Mouse (Mus musculus) myocyte (in vitro differentiated cells): ENCODE measurements around the gene Gm17482. TPM values are rescaled to one million over a fixed set of nuclear protein-coding genes. Genes with fewer than 3 reads are reported as not detected.

Experiments
- H3K27me3 ChIP-seq: one replicate; pipeline ENCODE4 v1.6.1; 2011; ENCODE audit not compliant: control insufficient read depth, insufficient read depth, insufficient read length
- H3K36me3 ChIP-seq: one replicate; pipeline ENCODE4 v1.6.1; 2011; ENCODE audit not compliant: control insufficient read depth, insufficient read depth
- H3K4me2 ChIP-seq: one replicate; pipeline ENCODE4 v1.6.1; 2011; ENCODE audit warnings: low read depth, control low read depth
- H3K4me3 ChIP-seq: one replicate; pipeline ENCODE4 v1.5.1; 2011; ENCODE audit warnings: mild to moderate bottlenecking, control low read depth, moderate library complexity
- H3K79me2 ChIP-seq: one replicate; pipeline ENCODE4 v1.6.1; 2011; ENCODE audit not compliant: control insufficient read depth, insufficient read depth
- H3ac ChIP-seq: one replicate; pipeline ENCODE4 v1.6.1; 2011; ENCODE audit not compliant: control insufficient read depth, insufficient read length
- CEBPB ChIP-seq: IDR thresholded peaks from 2 replicates; pipeline ENCODE4 v1.6.1; 2011; ENCODE audit warnings: mild to moderate bottlenecking, moderate library complexity; ENCODE audit not compliant: poor library complexity, insufficient read depth, severe bottlenecking
- E2F4 ChIP-seq: IDR thresholded peaks from one replicate; pipeline ENCODE4 v1.6.1; 2011; ENCODE audit warnings: mild to moderate bottlenecking, control low read depth, moderate library complexity; ENCODE audit not compliant: insufficient read depth
- MAX ChIP-seq: IDR thresholded peaks from one replicate; pipeline ENCODE4 v1.6.1; 2011; ENCODE audit warnings: low read depth, mild to moderate bottlenecking, control low read depth
- MYOD1 ChIP-seq, 3 experiments: IDR thresholded peaks; one replicate each; pipeline ENCODE4 v1.6.1; 2011; ENCODE audit warnings: control low read depth in 2 of 3, low read depth in 2 of 3, mild to moderate bottlenecking in 2 of 3, moderate library complexity in 1 of 3; ENCODE audit not compliant: insufficient read length in 2 of 3, control insufficient read depth in 1 of 3
- MYOG ChIP-seq, 3 experiments: IDR thresholded peaks; one replicate each; pipeline ENCODE4 v1.6.1; 2011; ENCODE audit warnings: control low read depth in 2 of 3, low read depth in 2 of 3, mild to moderate bottlenecking in 2 of 3; ENCODE audit not compliant: insufficient read length in 2 of 3, control insufficient read depth in 1 of 3, insufficient read depth in 1 of 3
- POLR2A ChIP-seq: IDR thresholded peaks from one replicate; pipeline ENCODE4 v1.6.1; 2011; ENCODE audit warnings: low read depth, mild to moderate bottlenecking, control low read depth, moderate library complexity; ENCODE audit not compliant: insufficient read length
- POLR2AphosphoS2 ChIP-seq: IDR thresholded peaks from one replicate; pipeline ENCODE4 v1.6.1; 2011; ENCODE audit warnings: low read depth, control low read depth; ENCODE audit not compliant: insufficient read length
- REST ChIP-seq: IDR thresholded peaks from one replicate; pipeline ENCODE4 v1.6.1; 2011; ENCODE audit warnings: mild to moderate bottlenecking, control low read depth, moderate library complexity; ENCODE audit not compliant: insufficient read depth, insufficient read length
- SRF ChIP-seq: IDR thresholded peaks from one replicate; pipeline ENCODE4 v1.6.1; 2011; ENCODE audit warnings: low read depth; ENCODE audit not compliant: control insufficient read depth, insufficient read length
- TCF12 ChIP-seq: IDR thresholded peaks from one replicate; pipeline ENCODE4 v1.6.1; 2011; ENCODE audit warnings: mild to moderate bottlenecking, control low read depth; ENCODE audit not compliant: poor library complexity, insufficient read depth, severe bottlenecking
- TCF3 ChIP-seq: IDR thresholded peaks from one replicate; pipeline ENCODE4 v1.6.1; 2011; ENCODE audit warnings: low read depth, control low read depth; ENCODE audit not compliant: insufficient read length
- USF1 ChIP-seq: IDR thresholded peaks from one replicate; pipeline ENCODE4 v1.6.1; 2011; ENCODE audit warnings: low read depth, mild to moderate bottlenecking, control low read depth, moderate library complexity
- polyA plus RNA-seq: library from polyadenylated mRNA; unstranded; fragments of >200 nt; fragmentation: generic; extraction: Trizol; gene quantifications from one replicate; pipeline ENCODE4 v1.2.1, GENCODE M21; 2012; ENCODE audit warnings: missing spikeins

Gm17482 gene
- polyA plus RNA-seq, 1 experiment, result not detected

GRCm38 (mm10) chr6:115203029-115203428 lies 24.1 kb upstream of the Gm17482 start:
- H3K36me3 ChIP-seq, result no peaks in the 10 kb centered on the region
- H3K79me2 ChIP-seq, result no peaks in the 10 kb centered on the region
- no peak for TF ChIP-seq TCF3
- TF ChIP-seq TCF12, result no peak
- no peak for TF ChIP-seq MAX
- no peak for TF ChIP-seq E2F4
- TF ChIP-seq CEBPB, result no peak
- no peak for TF ChIP-seq MYOD1 (IDR thresholded peaks at IDR 0.05; ENCODE audit: control insufficient read depth in 1 of 3, insufficient read length in 2 of 3, low read depth in 2 of 3)
- no peak for TF ChIP-seq POLR2A
- H3ac ChIP-seq, result no peak overlapping the region
- H3K4me3 ChIP-seq, result no peak overlapping the region
- no peaks in the 10 kb centered on the region for H3K27me3 ChIP-seq
- no peak overlapping the region for H3K4me2 ChIP-seq

GRCm38 (mm10) chr6:115210187-115210586 lies 17.0 kb upstream of the Gm17482 start:
- no peak overlapping the region for H3K4me2 ChIP-seq
- H3K79me2 ChIP-seq, result no peaks in the 10 kb centered on the region
- TF ChIP-seq MYOD1 (IDR thresholded peaks at IDR 0.05; ENCODE audit: control insufficient read depth in 1 of 3, insufficient read length in 2 of 3, low read depth in 2 of 3) (no peak), MYOG (IDR thresholded peaks at IDR 0.05; ENCODE audit: control insufficient read depth in 1 of 3, insufficient read depth in 1 of 3, insufficient read length in 2 of 3, low read depth in 2 of 3) (no peak), SRF (no peak)
- no peak overlapping the region for H3ac ChIP-seq
- no peaks in the 10 kb centered on the region for H3K27me3 ChIP-seq
- no peak overlapping the region for H3K4me3 ChIP-seq
- no peaks in the 10 kb centered on the region for H3K36me3 ChIP-seq

GRCm38 (mm10) chr6:115210820-115211219 lies 16.3 kb upstream of the Gm17482 start:
- TF ChIP-seq E2F4, result no peak
- TF ChIP-seq CEBPB, result no peak
- TF ChIP-seq REST, result no peak
- TF ChIP-seq MYOG (IDR thresholded peaks at IDR 0.05; ENCODE audit: control insufficient read depth in 1 of 3, insufficient read depth in 1 of 3, insufficient read length in 2 of 3, low read depth in 2 of 3), result no peak
- no peak for TF ChIP-seq MYOD1 (IDR thresholded peaks at IDR 0.05; ENCODE audit: control insufficient read depth in 1 of 3, insufficient read length in 2 of 3, low read depth in 2 of 3)
- no peak for TF ChIP-seq POLR2A
- no peak for TF ChIP-seq SRF
- TF ChIP-seq TCF3, result no peak
- TF ChIP-seq MAX, result no peak
- TF ChIP-seq TCF12, result no peak
- TF ChIP-seq USF1, result no peak
- TF ChIP-seq POLR2AphosphoS2, result no peak
- no peak overlapping the region for H3K4me3 ChIP-seq
- H3ac ChIP-seq, result no peak overlapping the region
- no peaks in the 10 kb centered on the region for H3K36me3 ChIP-seq
- H3K79me2 ChIP-seq, result no peaks in the 10 kb centered on the region
- no peak overlapping the region for H3K4me2 ChIP-seq
- H3K27me3 ChIP-seq, result no peaks in the 10 kb centered on the region

- no peaks in the 10 kb centered on the region for H3K36me3 ChIP-seq
- no peaks in the 10 kb centered on the region for H3K27me3 ChIP-seq
- TF ChIP-seq E2F4 (no peak), POLR2AphosphoS2 (no peak), USF1 (no peak), POLR2A (no peak), SRF (no peak), MYOG (IDR thresholded peaks at IDR 0.05; ENCODE audit: control insufficient read depth in 1 of 3, insufficient read depth in 1 of 3, insufficient read length in 2 of 3, low read depth in 2 of 3) (no peak), CEBPB (no peak), TCF3 (no peak), MYOD1 (IDR thresholded peaks at IDR 0.05; ENCODE audit: control insufficient read depth in 1 of 3, insufficient read length in 2 of 3, low read depth in 2 of 3) (no peak), MAX (no peak), TCF12 (no peak), REST (no peak)
- H3K4me3 ChIP-seq, result no peak overlapping the region
- H3ac ChIP-seq, result no peak overlapping the region
- no peak overlapping the region for H3K4me2 ChIP-seq
- no peaks in the 10 kb centered on the region for H3K79me2 ChIP-seq
Observed at GRCm38 (mm10) chr6:115212132-115212903, 14.8 kb upstream of the Gm17482 start.

GRCm38 (mm10) chr6:115213129-115213528 lies 14.0 kb upstream of the Gm17482 start:
- no peaks in the 10 kb centered on the region for H3K79me2 ChIP-seq
- no peaks in the 10 kb centered on the region for H3K36me3 ChIP-seq
- no peak overlapping the region for H3ac ChIP-seq
- H3K27me3 ChIP-seq, result no peaks in the 10 kb centered on the region
- no peak overlapping the region for H3K4me3 ChIP-seq
- H3K4me2 ChIP-seq, result no peak overlapping the region
- TF ChIP-seq POLR2A (no peak), MYOG (IDR thresholded peaks at IDR 0.05; ENCODE audit: control insufficient read depth in 1 of 3, insufficient read depth in 1 of 3, insufficient read length in 2 of 3, low read depth in 2 of 3) (no peak), USF1 (no peak), MYOD1 (IDR thresholded peaks at IDR 0.05; ENCODE audit: control insufficient read depth in 1 of 3, insufficient read length in 2 of 3, low read depth in 2 of 3) (no peak), TCF12 (no peak), SRF (no peak), POLR2AphosphoS2 (no peak), CEBPB (no peak), TCF3 (no peak), REST (no peak), MAX (no peak), E2F4 (no peak)
